Mouse (Mus musculus) retina, postnatal 7 days (tissue): ENCODE measurements around the gene Fam71d.
A peak's percentile ranks its signal among the peaks of the same experiment; 100 is the strongest.

Source experiments
- DNase-seq: peaks from one replicate; pipeline ENCODE4 v3.0.0-alpha.2; 2012; ENCODE audit warnings: low read depth, low spot score

Fam71d gene

GRCm38 (mm10) chr12:78691325-78691724 is at the start of gene Fam71d:
TSS of gene Fam71d (plus strand) at chr12:78691535.
- DNase-seq = no peak

DNA sequence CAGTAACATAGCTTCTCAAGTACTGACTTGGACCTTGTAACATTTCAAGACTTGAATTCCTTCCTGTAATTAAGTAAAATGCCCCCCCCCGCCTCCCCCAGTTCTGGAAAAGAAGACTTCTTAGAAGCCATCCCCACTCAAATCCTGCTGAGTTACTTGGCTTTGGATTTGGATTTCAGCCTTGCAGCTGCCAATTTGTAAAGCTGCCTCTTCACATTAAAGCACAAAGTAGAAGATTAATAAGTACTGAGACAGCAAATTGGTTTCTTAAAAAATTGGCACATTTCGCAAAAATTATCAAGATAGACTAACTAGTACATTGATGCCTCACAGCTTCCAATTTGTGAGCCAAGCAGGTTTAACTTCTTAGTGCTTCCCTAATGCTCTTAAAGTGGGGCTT is 47.6 kb upstream of the Fam71d start:
- DNase-seq = peak; percentile 4

DNA sequence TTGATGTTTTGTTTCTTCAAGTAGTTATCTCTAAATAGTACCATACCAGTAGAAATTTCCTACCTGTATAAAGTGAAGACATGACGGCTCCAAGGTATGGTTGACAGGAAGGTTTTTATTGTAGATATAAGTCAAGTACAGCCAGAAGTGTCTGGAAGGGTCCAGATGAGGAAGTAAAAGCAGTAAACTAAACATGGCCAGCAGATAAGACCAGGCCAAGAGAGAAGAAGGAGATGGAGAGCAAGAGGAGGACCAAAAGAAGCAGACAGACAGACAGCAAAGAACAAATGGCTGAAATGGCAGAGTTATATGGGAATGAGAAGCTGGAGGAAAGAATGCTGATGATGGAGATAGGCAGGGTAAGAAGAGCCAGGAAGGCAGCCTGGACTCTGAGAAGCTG is 46.1 kb upstream of the Fam71d start:
- no peak for DNase-seq

DNA sequence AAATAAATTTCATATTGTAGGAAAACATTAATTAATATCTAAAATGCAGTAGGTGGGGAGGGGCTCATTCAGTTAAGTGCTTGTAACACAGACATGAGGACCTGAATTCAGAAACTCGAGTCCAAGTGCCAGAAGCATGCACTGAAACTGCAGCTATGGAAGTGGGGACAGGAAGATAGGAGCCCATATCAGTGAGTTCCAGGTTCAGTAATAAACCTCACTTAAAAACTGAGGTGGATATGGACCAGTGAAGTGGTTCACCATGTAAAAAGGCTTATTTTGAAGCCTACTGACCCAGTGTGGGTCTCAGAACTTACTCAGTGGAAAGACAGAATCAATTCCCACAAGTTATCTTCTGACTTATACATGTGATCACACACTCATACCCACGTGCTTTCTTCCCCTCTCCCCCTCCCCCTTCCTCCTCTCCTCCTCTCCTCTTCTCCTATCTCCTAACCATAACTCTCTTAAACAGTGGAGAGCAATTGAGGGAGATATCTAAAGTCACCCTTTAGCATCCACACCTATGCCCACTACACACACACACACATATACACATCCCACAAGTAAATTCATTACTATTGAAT is 31.5 kb upstream of the Fam71d start:
- DNase-seq = no peak

- no peak for DNase-seq
These were observed 13.1 kb upstream of the Fam71d start for GRCm38 (mm10) chr12:78678101-78678806.

DNA sequence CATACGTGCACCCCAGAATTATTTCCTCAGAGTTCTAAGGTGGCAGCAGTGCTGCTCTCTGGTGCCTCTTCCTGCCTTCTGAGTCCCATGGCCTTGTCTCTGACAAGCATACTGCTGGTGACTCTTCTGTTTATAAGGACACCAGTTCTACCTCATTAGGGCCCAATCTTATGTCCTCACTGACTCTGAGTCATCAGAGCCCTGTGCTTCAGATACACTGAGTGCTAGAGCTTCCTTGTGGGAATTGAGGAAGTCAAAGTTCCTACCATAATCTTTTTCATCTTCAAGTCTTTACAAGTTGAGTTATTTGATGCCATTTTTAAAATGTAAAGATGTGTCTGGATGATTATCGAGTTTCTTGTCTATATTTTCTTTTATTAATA is 12.5 kb upstream of the Fam71d start:
- DNase-seq = no peak

DNA sequence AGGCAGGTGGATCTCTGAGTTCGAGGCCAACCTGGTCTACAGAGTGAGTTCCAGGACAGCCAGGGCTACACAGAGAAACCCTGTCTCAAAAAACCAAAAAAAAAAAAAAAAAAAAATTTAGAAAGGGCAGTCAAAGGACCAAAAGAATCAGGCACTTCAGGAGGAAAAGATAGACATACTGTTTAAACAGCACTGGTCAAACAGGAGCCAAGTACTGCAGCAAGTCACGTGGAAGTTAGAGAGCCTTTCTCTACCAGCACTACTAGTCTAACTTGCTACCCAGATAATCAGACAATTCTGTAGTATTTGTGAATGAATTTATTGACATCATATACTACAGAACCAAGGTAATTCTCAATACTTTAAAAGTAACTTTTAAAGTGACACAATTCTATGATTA is 10.3 kb upstream of the Fam71d start:
- DNase-seq = no peak

DNA sequence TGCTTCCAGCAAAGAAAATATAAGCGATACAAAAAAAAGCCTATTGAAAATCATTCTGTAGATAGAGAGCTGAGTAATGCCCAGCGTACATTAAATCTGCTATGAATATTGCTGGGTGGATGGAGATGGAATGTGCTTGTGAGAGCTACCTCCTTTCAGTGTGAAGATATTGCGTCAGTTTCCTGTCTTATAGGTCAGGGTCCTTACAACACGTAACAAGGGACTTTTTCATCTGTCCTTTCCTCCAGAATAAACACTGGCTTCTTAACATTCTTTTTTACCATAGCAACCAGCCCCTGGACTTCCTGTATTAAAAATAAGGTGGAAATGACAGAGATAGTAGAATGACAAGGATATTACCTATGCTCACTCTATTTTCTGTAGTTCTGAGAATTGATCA is 9.1 kb upstream of the Fam71d start:
- DNase-seq = no peak

GRCm38 (mm10) chr12:78685669-78686215 is 5.6 kb upstream of the Fam71d start:
- no peak for DNase-seq

GRCm38 (mm10) chr12:78688876-78689275 is 2.5 kb upstream of the Fam71d start:
- DNase-seq = no peak

GRCm38 (mm10) chr12:78693281-78693680 is 1.9 kb downstream of the Fam71d start:
- DNase-seq = no peak

DNA sequence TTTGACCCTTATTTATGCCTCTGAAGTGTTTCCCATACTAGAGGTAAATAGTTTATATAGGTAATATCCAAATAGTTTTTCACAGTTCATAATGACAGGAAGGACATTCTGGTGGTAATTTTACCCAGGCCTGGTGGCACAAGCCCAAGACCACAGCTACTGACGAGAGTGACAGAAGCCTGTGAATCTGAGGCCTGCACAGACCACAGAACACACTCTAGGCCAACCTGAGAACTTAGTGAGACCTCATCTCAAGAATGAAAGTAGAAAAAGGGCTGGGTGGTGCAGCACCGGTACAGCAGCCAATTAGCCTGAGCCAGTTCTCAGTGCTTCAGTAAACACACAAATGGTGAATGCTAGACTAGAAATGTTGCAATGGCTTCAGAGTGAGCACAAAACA is 26.4 kb downstream of the Fam71d start:
- DNase-seq = no peak

GRCm38 (mm10) chr12:78727723-78728122 is 36.4 kb downstream of the Fam71d start:
- DNase-seq = no peak

- DNase-seq = no peak
These were observed 48.3 kb downstream of the Fam71d start for GRCm38 (mm10) chr12:78739633-78740032.

DNA sequence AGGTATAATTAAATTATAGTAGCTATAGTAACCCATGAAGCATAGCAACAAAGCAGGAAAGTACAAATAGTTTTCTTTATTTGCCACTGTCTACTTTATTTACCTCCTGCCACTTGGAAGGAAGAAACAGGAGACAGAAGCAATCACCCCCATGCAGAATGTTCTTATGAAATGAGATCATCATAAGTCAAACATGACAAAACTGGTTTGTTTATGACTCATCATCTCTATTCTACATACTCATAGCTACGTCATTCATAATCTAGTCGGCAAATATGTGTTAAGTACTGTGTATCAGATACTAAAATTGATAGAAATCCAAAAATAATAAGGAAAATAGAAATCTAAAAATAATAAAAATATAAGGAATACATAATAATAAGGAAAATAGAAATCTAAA is 49.0 kb downstream of the Fam71d start:
- DNase-seq = no peak

- no peak for DNase-seq
These were observed 54.9 kb downstream of the Fam71d start for GRCm38 (mm10) chr12:78746226-78746625.

- no peak for DNase-seq
These were observed 56.1 kb downstream of the Fam71d start for GRCm38 (mm10) chr12:78747406-78747805.

- DNase-seq = no peak
These were observed 56.8 kb downstream of the Fam71d start for GRCm38 (mm10) chr12:78748113-78748512.

DNA sequence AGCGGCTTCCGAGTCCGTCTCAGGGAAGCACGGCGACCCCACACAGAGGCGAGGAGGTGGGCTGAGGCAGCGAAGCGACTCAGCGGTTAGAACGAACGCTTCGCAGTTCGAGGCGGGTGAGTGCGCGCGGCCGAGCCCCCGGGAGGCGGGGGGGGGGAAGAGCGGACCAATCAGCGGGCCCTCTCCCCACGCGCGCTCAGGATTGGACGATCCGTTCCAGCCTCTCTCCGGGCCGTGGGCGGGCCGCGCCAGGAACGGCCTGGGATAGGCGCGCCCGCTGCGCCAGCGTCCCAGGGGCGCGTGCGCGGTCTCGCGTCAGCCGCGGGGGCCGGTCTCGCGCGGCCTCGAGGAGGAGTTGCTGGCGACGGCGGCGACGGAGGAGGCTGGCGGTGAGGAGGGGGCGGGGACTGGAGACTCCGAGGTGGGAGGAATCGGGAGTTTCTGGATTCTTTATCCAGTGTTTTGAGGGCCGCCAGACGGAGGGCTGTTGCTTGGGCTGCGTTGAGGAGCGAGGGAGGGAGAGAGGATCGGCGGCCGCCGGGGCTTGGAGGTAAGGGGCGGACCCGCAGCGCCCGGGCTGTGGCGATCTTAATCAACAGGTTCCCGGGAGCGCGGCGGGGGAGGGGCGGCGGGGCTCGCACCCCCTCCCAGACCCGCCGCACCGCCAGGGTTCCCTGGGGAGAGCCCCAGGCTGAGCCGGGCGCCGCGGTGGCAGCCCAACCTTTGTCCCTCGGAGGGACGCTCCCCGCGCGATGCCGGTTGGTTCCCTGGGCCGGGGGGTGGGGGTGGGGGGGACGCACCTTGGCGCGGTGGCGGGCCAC is 57.4 kb downstream of the Fam71d start, which contains the start of gene Mpp5:
TSS of gene Mpp5 (plus strand) at position 351 of the 821 bp plus-strand sequence.
- peak; percentile 95 for DNase-seq

DNA sequence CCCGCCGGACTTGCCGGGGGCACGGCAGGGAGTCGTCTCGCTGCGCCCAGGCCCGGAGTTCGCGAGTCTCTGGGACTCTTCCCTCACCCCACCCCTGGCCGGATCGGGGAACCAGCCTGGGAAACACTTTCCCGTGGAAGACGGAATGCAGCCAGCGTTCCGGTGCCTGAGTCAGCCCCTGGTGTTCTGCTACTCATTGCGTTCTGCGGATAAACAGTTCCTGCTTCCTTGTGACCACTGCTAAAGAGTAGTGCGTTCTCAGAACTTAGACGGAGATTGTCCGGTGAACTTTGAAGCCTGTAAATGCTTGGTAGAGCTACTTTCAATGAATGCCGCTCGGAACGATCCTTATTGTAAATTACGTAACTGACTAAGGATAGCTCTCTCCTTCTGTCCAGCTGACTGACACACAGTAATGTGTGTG is 58.1 kb downstream of the Fam71d start:
- no peak for DNase-seq

DNA sequence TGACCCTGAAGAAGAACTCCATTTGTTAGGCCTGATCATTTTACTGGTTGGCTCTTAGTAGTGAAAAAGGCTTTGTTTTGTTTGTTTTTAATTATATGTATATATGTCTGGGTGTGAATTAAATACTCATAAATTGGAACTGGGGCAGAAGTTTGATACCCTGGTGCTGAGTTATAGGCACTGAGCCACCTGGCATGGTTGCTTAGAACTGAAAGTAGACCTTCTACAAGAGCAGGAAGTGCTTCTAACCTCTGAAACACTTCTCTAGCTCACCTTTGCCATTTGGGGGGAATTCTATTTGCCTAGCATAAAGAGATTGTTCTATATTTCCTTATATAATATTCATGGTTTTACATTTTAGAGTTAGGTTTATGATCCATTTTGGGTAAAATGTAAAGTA is 70.6 kb downstream of the Fam71d start:
- DNase-seq = no peak

- no peak for DNase-seq
These were observed 77.8 kb downstream of the Fam71d start for GRCm38 (mm10) chr12:78769031-78769713.
